Mouse (Mus musculus): Measurements from ENCODE around the gene Tigd4.

GRCm38 (mm10) chr3:84595677-84596234 is 2.4 kb downstream of the Tigd4 start:
- no peak for TF ChIP-seq CTCF (IDR thresholded peaks at IDR 0.05; ENCODE audit: borderline replicate concordance, extremely low read depth, insufficient read depth, insufficient read length)
- TF ChIP-seq POLR2A (IDR thresholded peaks at IDR 0.05; ENCODE audit: borderline replicate concordance, extremely low read depth, insufficient read depth, insufficient read length, poor library complexity, severe bottlenecking) = no peak
